ENCODE assay signal across 7 mouse cellular contexts in the genomic region with DNA sequence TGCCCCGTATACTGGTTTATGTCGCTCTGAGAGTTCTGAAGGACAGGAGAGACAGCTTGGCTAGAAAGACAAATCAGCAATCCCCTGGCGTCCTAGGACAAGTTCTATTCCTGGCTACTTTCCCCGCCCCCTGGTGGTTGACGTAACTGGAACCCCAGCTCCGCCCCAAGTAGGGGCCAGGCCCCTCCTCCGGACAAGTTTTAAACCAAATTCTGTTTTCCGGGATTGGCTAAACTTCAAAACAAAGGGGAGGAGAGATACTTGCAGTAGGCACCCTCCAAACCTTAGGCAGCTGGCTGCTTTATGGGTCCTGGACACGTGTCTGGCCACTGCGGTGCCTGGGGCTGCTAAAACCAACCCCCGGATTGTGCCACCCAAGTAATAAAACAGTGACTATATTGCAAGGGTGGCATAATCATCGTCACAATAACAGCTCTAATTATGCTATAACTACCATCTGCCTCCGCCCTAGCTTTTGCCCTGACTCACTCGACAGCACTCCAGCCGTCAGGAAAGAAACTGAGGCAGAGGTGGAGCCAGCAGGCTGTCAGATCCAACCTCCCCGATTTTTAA. TPM values are rescaled to one million over a fixed set of nuclear protein-coding genes. Genes with fewer than 3 reads are reported as not detected.
A peak's percentile ranks its signal among the peaks of the same experiment; 100 is the strongest.
DNase-seq lines count a peak whose midpoint lies in the region; ATAC-seq and TF ChIP-seq lines count a peak whose summit lies in the region.

No protein-coding gene starts in this region.

- WGBS in intestine, embryonic 16.5 days, result under 1% methylated on average over 16 of the region's 16 CpGs
- 1% methylated on average over 16 of the region's 16 CpGs for WGBS in midbrain, embryonic 11.5 days
- under 1% methylated on average over 16 of the region's 16 CpGs for WGBS in small intestine, adult 2 months

- peak overlapping the region; percentile 76 for H3K4me2 ChIP-seq in intestine, embryonic 16.5 days (ENCODE audit: low read depth, low read length)
- peak overlapping the region; percentile 87 for H3K4me2 ChIP-seq in midbrain, embryonic 11.5 days

- H3K4me1 ChIP-seq in intestine, embryonic 16.5 days (ENCODE audit: control insufficient read depth, insufficient read depth, low read length), result peaks cover 24% of the 10 kb centered on the region
- H3K4me1 ChIP-seq in midbrain, embryonic 11.5 days (ENCODE audit: control insufficient read depth, insufficient read depth, low read length), result peaks cover 15% of the 10 kb centered on the region
- peaks cover 9% of the 10 kb centered on the region for H3K4me1 ChIP-seq in small intestine, adult 2 months (ENCODE audit: control insufficient read depth, insufficient read depth, insufficient read length, low read length)

- peak overlapping the region; percentile 78 for H3K4me3 ChIP-seq in intestine, embryonic 16.5 days (ENCODE audit: low read length)
- H3K4me3 ChIP-seq in midbrain, embryonic 11.5 days (ENCODE audit: low read depth, low read length), result peak overlapping the region; percentile 64
- peak overlapping the region; percentile 71 for H3K4me3 ChIP-seq in small intestine, adult 2 months (ENCODE audit: low read depth, low read length)

- H3K27ac ChIP-seq in intestine, embryonic 16.5 days (ENCODE audit: low read length), result peak overlapping the region; percentile 94
- H3K27ac ChIP-seq in midbrain, embryonic 11.5 days (ENCODE audit: low read depth, low read length), result peak overlapping the region; percentile 49
- peak overlapping the region; percentile 98 for H3K27ac ChIP-seq in small intestine, adult 2 months (ENCODE audit: insufficient read depth, low read depth, low read length)

- peak; percentile 40; the same call in 1 of the 2 replicates for TF ChIP-seq POLR2A in small intestine, adult 2 months (IDR thresholded peaks at IDR 0.05; ENCODE audit: low read depth, low read length)

- intact Hi-C loops in left cerebral cortex, postnatal 36 days (cut with DNase I), result loop anchor here (10.0 kb wide), 1 partner anchor 425 kb away; a partner anchor contains a TSS

- no peaks in the 10 kb centered on the region for H3K9me3 ChIP-seq in intestine, embryonic 16.5 days (ENCODE audit: control insufficient read depth, low read length)
- no peaks in the 10 kb centered on the region for H3K9me3 ChIP-seq in midbrain, embryonic 11.5 days (ENCODE audit: control insufficient read depth, low read length)

- H3K36me3 ChIP-seq in intestine, embryonic 16.5 days (ENCODE audit: control insufficient read depth, insufficient read depth, low read length), result 0 out of 2 replicates have a peak, but pooled peaks cover 7% of the 10 kb centered on the region
- H3K36me3 ChIP-seq in midbrain, embryonic 11.5 days (ENCODE audit: control insufficient read depth, insufficient read depth, low read length), result peaks cover 3% of the 10 kb centered on the region; the same call in 1 of the 2 replicates
- peaks cover 13% of the 10 kb centered on the region for H3K36me3 ChIP-seq in small intestine, adult 2 months (ENCODE audit: control insufficient read depth, insufficient read depth, low read length)

- peak; percentile 72 for ATAC-seq in intestine, embryonic 16.5 days
- ATAC-seq in midbrain, embryonic 11.5 days (ENCODE audit: low FRiP score), result peak; percentile 65

- peak; percentile 97 for DNase-seq in adrenal gland, adult 2 months
- DNase-seq in embryo, embryonic 9.5 days (ENCODE audit: extremely low spot score), result peak; percentile 88
- DNase-seq in gastrocnemius, postnatal 4 days (ENCODE audit: low spot score in 2 of 2), result peak; percentile 72 to 89
- DNase-seq in left cerebral cortex, postnatal 36 days (ENCODE audit: low spot score in 2 of 2), result peak; percentile 79 to 82
- peak; percentile 96 for DNase-seq in midbrain, embryonic 11.5 days (ENCODE audit: low spot score, missing footprints)

- peak overlapping the region; percentile 70 for H3K9ac ChIP-seq in intestine, embryonic 16.5 days (ENCODE audit: low read depth, low read length)
- H3K9ac ChIP-seq in midbrain, embryonic 11.5 days (ENCODE audit: low read length), result peak overlapping the region; percentile 66

- no peaks in the 10 kb centered on the region for H3K27me3 ChIP-seq in intestine, embryonic 16.5 days (replicated peaks; ENCODE audit: control insufficient read depth, insufficient read depth, low read length)
- H3K27me3 ChIP-seq in midbrain, embryonic 11.5 days (ENCODE audit: control insufficient read depth, insufficient read depth, low read length), result no peaks in the 10 kb centered on the region
- H3K27me3 ChIP-seq in small intestine, adult 2 months (ENCODE audit: control insufficient read depth, insufficient read depth, low read length), result no peaks in the 10 kb centered on the region

- TF ChIP-seq CTCF in small intestine, adult 2 months (IDR thresholded peaks at IDR 0.05; ENCODE audit: extremely low read depth, insufficient read length, insufficient replicate concordance, low read depth, low read length), result peak; percentile 36; the same call in 1 of the 2 replicates

RNA-seq across cellular contexts. Expression of a gene that starts 0.7 kb away (rescaled TPM):
- 10 to 100 TPM; 58.4 to 69.9 TPM for total RNA-seq in adrenal gland, adult 2 months (2021)
- 92.0 and 96.8 TPM in 2 replicates for polyA plus RNA-seq in adrenal gland, adult 2 months (2012; rRNA removed)
- total RNA-seq in gastrocnemius, postnatal 4 days (2021), result 10 to 100 TPM; 70.2 to 77.6 TPM
- 25.3 and 29.2 TPM in 2 replicates for polyA plus RNA-seq in intestine, embryonic 16.5 days (2015; fragmentation: Nextera tagmentation; extraction: Ambion mirVana)
- 100 to 1,000 TPM in 1 of 2 experiments, 10 to 100 TPM in 1; 89.4 to 135 TPM for total RNA-seq in left cerebral cortex, postnatal 36 days (2021)
- 16.8 and 19.2 TPM in 2 replicates for polyA plus RNA-seq in midbrain, embryonic 11.5 days (2014; fragmentation: Nextera tagmentation; extraction: Ambion mirVana)
- 92.2 and 198 TPM in 2 replicates for polyA plus RNA-seq in small intestine, adult 2 months (2012; rRNA removed)

RNA-seq across cellular contexts. Expression of a gene that starts 6.8 kb away (rescaled TPM):
- total RNA-seq in adrenal gland, adult 2 months (2021), result 10 to 100 TPM; 14.2 to 15.5 TPM
- polyA plus RNA-seq in adrenal gland, adult 2 months (2012; rRNA removed), result 7.9 and 8.3 TPM in 2 replicates
- 10 to 100 TPM; 15.7 to 17.6 TPM for total RNA-seq in gastrocnemius, postnatal 4 days (2021)
- 35.4 and 37.1 TPM in 2 replicates for polyA plus RNA-seq in intestine, embryonic 16.5 days (2015; fragmentation: Nextera tagmentation; extraction: Ambion mirVana)
- total RNA-seq in left cerebral cortex, postnatal 36 days (2021), result 10 to 100 TPM; 11.4 to 15.5 TPM
- polyA plus RNA-seq in midbrain, embryonic 11.5 days (2014; fragmentation: Nextera tagmentation; extraction: Ambion mirVana), result 32.8 and 33.3 TPM in 2 replicates
- 14.8 and 27.1 TPM in 2 replicates for polyA plus RNA-seq in small intestine, adult 2 months (2012; rRNA removed)

RNA-seq across cellular contexts. Expression of a gene that starts 16.2 kb away (rescaled TPM):
- total RNA-seq in adrenal gland, adult 2 months (2021), result 10 to 100 TPM in 1 of 2 experiments, 1 to 10 TPM in 1; 4.6 to 13.0 TPM
- 14.9 and 15.4 TPM in 2 replicates for polyA plus RNA-seq in adrenal gland, adult 2 months (2012; rRNA removed)
- total RNA-seq in gastrocnemius, postnatal 4 days (2021), result 1 to 10 TPM; 1.1 to 1.4 TPM
- 6.4 and 8.8 TPM in 2 replicates for polyA plus RNA-seq in intestine, embryonic 16.5 days (2015; fragmentation: Nextera tagmentation; extraction: Ambion mirVana)
- 10 to 100 TPM; 17.7 to 19.5 TPM for total RNA-seq in left cerebral cortex, postnatal 36 days (2021)
- 17.5 and 18.5 TPM in 2 replicates for polyA plus RNA-seq in midbrain, embryonic 11.5 days (2014; fragmentation: Nextera tagmentation; extraction: Ambion mirVana)
- 3.4 and 4.3 TPM in 2 replicates for polyA plus RNA-seq in small intestine, adult 2 months (2012; rRNA removed)

RNA-seq across cellular contexts. Expression of a gene that starts 42.3 kb away (rescaled TPM):
- 10 to 100 TPM; 31.9 to 44.7 TPM for total RNA-seq in adrenal gland, adult 2 months (2021)
- polyA plus RNA-seq in adrenal gland, adult 2 months (2012; rRNA removed), result 6.8 and 9.2 TPM in 2 replicates
- 10 to 100 TPM; 19.6 to 20.2 TPM for total RNA-seq in gastrocnemius, postnatal 4 days (2021)
- polyA plus RNA-seq in intestine, embryonic 16.5 days (2015; fragmentation: Nextera tagmentation; extraction: Ambion mirVana), result 9.9 and 11.1 TPM in 2 replicates
- total RNA-seq in left cerebral cortex, postnatal 36 days (2021), result 1 to 10 TPM; 6.3 to 7.1 TPM
- 10.1 and 10.8 TPM in 2 replicates for polyA plus RNA-seq in midbrain, embryonic 11.5 days (2014; fragmentation: Nextera tagmentation; extraction: Ambion mirVana)
- polyA plus RNA-seq in small intestine, adult 2 months (2012; rRNA removed), result 1.0 and 1.7 TPM in 2 replicates

RNA-seq across cellular contexts. Expression of a gene that starts 42.4 kb away (rescaled TPM):
- total RNA-seq in adrenal gland, adult 2 months (2021), result 10 to 100 TPM; 65.0 to 81.2 TPM
- 25.6 and 29.3 TPM in 2 replicates for polyA plus RNA-seq in adrenal gland, adult 2 months (2012; rRNA removed)
- total RNA-seq in gastrocnemius, postnatal 4 days (2021), result 10 to 100 TPM; 23.0 to 26.8 TPM
- 24.8 and 26.7 TPM in 2 replicates for polyA plus RNA-seq in intestine, embryonic 16.5 days (2015; fragmentation: Nextera tagmentation; extraction: Ambion mirVana)
- 10 to 100 TPM; 39.3 to 42.9 TPM for total RNA-seq in left cerebral cortex, postnatal 36 days (2021)
- 73.3 and 75.8 TPM in 2 replicates for polyA plus RNA-seq in midbrain, embryonic 11.5 days (2014; fragmentation: Nextera tagmentation; extraction: Ambion mirVana)
- polyA plus RNA-seq in small intestine, adult 2 months (2012; rRNA removed), result 5.3 and 8.4 TPM in 2 replicates

Comparison
In these comparisons a context has a peak if more than half of its experiments do, and no peak if none do; other contexts are left out.
1. Peak in every context shown above with its lines: DNase-seq, ATAC-seq, H3K4me3 ChIP-seq and H3K27ac ChIP-seq.